Mouse (Mus musculus): Measurements from ENCODE around the gene Ccdc97.

DNA sequence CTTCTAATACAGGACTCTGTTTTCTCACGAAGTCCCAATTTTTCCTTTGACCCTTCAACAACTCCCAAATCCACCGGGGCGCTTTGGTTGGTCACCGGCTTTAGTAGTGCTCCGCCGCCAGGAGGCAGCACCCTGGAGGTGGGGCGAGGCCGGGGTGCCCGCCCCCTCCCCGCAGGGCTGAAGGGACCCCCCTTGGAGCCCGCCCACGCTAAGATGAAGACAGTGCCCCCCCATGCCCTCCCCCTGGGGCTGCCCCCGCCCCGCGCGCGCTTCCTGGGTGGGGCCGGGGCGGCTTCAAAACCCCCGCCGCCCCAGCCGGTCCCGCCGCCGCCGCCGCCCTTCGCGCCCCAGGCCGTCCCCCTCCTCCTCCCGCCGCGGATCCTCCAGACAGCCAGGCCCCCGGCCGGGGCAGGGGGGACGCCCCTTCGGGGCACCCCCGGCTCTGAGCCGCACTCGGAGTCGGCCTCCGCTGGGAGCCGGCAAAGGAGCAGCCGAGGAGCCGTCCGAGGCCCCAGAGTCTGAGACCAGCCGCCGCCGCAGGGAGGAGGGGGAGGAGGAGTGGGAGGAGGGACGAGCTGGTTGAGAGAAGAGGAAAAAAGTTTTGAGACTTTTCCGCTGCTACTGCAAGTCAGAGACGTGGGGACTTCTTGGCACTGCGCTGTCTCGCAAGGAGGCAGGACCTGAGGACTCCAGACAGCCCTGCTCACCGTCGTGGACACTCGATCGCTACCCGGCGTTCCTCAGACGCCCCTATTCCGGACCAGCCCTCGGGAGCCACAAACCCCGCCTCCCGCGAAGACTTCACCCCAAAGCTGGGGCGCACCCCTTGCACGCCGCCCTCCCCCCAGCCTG lies 32.0 kb downstream of the Ccdc97 start, which contains the start of gene Tgfb1:
- peak; percentile 79 for TF ChIP-seq CTCF (IDR thresholded peaks at IDR 0.05; ENCODE audit: low read depth)
- TF ChIP-seq EP300 (IDR thresholded peaks at IDR 0.05; ENCODE audit: low read depth) = no peak

All from liver, embryonic 14.5 days (tissue).